Mouse (Mus musculus) liver, embryonic 14.5 days (tissue): ENCODE results near the gene Coasy. TPM values are rescaled to one million over a fixed set of nuclear protein-coding genes. Genes with fewer than 3 reads are reported as not detected.

Experiments
- ATAC-seq: fragments of 200-750 bp; cut with Nextera tagmentation; 2 replicates; pipeline ENCODE4 v1.8.0; 2017; ENCODE audit warnings: moderate number of reproducible peaks, mild to moderate bottlenecking, moderate library complexity; ENCODE audit not compliant: insufficient read depth
- DNase-seq, 3 experiments: peaks; one replicate each; pipeline ENCODE4 v3.0.0-alpha.2; 2012 to 2013; ENCODE audit warnings: low read depth in 3 of 3, low spot score in 3 of 3
- H3K27ac ChIP-seq: fragments of 300-500 bp; sonication (generic); 2 replicates; pipeline ENCODE4 v1.5.1; 2014; ENCODE audit warnings: moderate library complexity, mild to moderate bottlenecking, control low read depth, inconsistent platforms
- H3K27me3 ChIP-seq: fragments of 300-500 bp; sonication (generic); 2 replicates; pipeline ENCODE4 v1.6.1; 2014; ENCODE audit warnings: mild to moderate bottlenecking, low read length, moderate library complexity; ENCODE audit not compliant: control insufficient read depth, insufficient read depth
- H3K36me3 ChIP-seq: fragments of 300-500 bp; sonication (generic); replicated peaks from 2 replicates; pipeline ENCODE4 v1.6.1; 2014; ENCODE audit warnings: low read depth; ENCODE audit not compliant: control insufficient read depth, insufficient read depth
- H3K4me1 ChIP-seq, 2 experiments: fragments of 200-500 bp in 1 of 2; fragments of 300-500 bp in 1 of 2; sonication (generic) in 1 of 2; replicated peaks; 2 replicates each; pipeline ENCODE4 v1.6.1; 2012 to 2014; ENCODE audit warnings: antibody characterized with exemption in 1 of 2, inconsistent platforms in 1 of 2, low read length in 1 of 2; ENCODE audit not compliant: control insufficient read depth in 2 of 2, insufficient read depth in 2 of 2
- H3K4me2 ChIP-seq: fragments of 300-500 bp; sonication (generic); 2 replicates; pipeline ENCODE4 v1.6.1; 2014; ENCODE audit warnings: low read depth, mild to moderate bottlenecking, control low read depth, moderate library complexity
- H3K4me3 ChIP-seq, 2 experiments: fragments of 200-500 bp in 1 of 2; fragments of 300-500 bp in 1 of 2; sonication (generic) in 1 of 2; 2 replicates each; pipeline ENCODE4 v1.5.1; 2012 to 2014; ENCODE audit warnings: low read depth in 2 of 2, low read length in 2 of 2, mild to moderate bottlenecking in 2 of 2, control low read depth in 1 of 2, inconsistent platforms in 1 of 2, moderate library complexity in 1 of 2; ENCODE audit not compliant: insufficient read depth in 1 of 2
- H3K9ac ChIP-seq: fragments of 300-500 bp; sonication (generic); replicated peaks from 2 replicates; pipeline ENCODE4 v1.6.1; 2014; ENCODE audit warnings: mild to moderate bottlenecking, control low read depth, moderate library complexity
- H3K9me3 ChIP-seq: fragments of 300-500 bp; sonication (generic); 2 replicates; pipeline ENCODE4 v1.6.1; 2016; ENCODE audit warnings: low read length, mixed read lengths; ENCODE audit not compliant: control insufficient read depth
- CTCF ChIP-seq: IDR thresholded peaks from 2 replicates; pipeline ENCODE4 v1.5.1; 2016; ENCODE audit warnings: antibody characterized with exemption, low read depth, control low read depth
- EP300 ChIP-seq: IDR thresholded peaks from 2 replicates; pipeline ENCODE4 v1.6.1; 2016; ENCODE audit warnings: antibody characterized with exemption, low read depth
- WGBS: fragments of 180-500 bp; shearing (Covaris S2); extraction: QIAGEN DNeasy Blood & Tissue Kit; methylation state at CpG from one replicate; pipeline ENCODE4 v1.1.7; 2014; ENCODE audit not compliant: insufficient replicate concordance; 5-methylcytosine and 5-hydroxymethylcytosine counted together
- polyA plus RNA-seq, 2 experiments: library from polyadenylated mRNA; depleted of rRNA in 1 of 2; stranded (reverse) in 1 of 2; unstranded in 1 of 2; fragments of >200 nt; fragmentation: Nextera tagmentation in 1 of 2; extraction: Ambion mirVana in 1 of 2; gene quantifications; 2 replicates each; pipeline versions ENCODE4 v1.2.1 to v1.2.3; 2012 to 2014

Gene Coasy
- polyA plus RNA-seq, 2 experiments = 16.2 to 17.7 TPM

- DNase-seq = no peak
- Histone ChIP-seq H3K36me3 (peaks cover 9% of the 10 kb centered on the region; the same call in 1 of the 2 replicates), H3K9ac (no peak overlapping the region), H3K9me3 (no peaks in the 10 kb centered on the region; the same call in 1 of the 2 replicates), H3K4me3 (no peak overlapping the region), H3K4me1 (peaks cover 2 to 13% of the 10 kb centered on the region in 2 experiments; a peak in 2 of 4 replicates), H3K4me2 (no peak overlapping the region), H3K27me3 (no peaks in the 10 kb centered on the region), H3K27ac (no peak overlapping the region)
- no peak for TF ChIP-seq EP300
- TF ChIP-seq CTCF = peak; percentile 53
- 70% methylated on average over 1 of the region's 1 CpGs for WGBS
- ATAC-seq = no peak
Measured at GRCm38 (mm10) chr11:101127075-101127474, 44.7 kb downstream of the Coasy start.

GRCm38 (mm10) chr11:101128996-101129577, 46.7 kb downstream of the Coasy start:
- no peak overlapping the region for H3K27ac ChIP-seq
- H3K4me2 ChIP-seq = no peak overlapping the region
- DNase-seq = no peak
- peaks cover 2 to 13% of the 10 kb centered on the region in 2 experiments; a peak in 2 of 4 replicates for H3K4me1 ChIP-seq
- H3K9ac ChIP-seq = no peak overlapping the region
- TF ChIP-seq EP300 = no peak
- TF ChIP-seq CTCF = no peak
- no peak for ATAC-seq
- no peaks in the 10 kb centered on the region for H3K27me3 ChIP-seq
- no peaks in the 10 kb centered on the region; the same call in 1 of the 2 replicates for H3K9me3 ChIP-seq
- H3K36me3 ChIP-seq = peaks cover 9% of the 10 kb centered on the region; the same call in 1 of the 2 replicates
- 68% methylated on average over 11 of the region's 11 CpGs for WGBS
- no peak overlapping the region for H3K4me3 ChIP-seq

- Histone ChIP-seq H3K4me3 (no peak overlapping the region), H3K9ac (no peak overlapping the region), H3K4me2 (no peak overlapping the region), H3K27me3 (no peaks in the 10 kb centered on the region), H3K36me3 (peaks cover 9% of the 10 kb centered on the region; the same call in 1 of the 2 replicates), H3K27ac (no peak overlapping the region), H3K4me1 (peaks cover 2 to 15% of the 10 kb centered on the region in 2 experiments; a peak in 2 of 4 replicates), H3K9me3 (no peaks in the 10 kb centered on the region; the same call in 1 of the 2 replicates)
- 29% methylated on average over 18 of the region's 18 CpGs for WGBS
- TF ChIP-seq CTCF = no peak
- no peak for TF ChIP-seq EP300
- ATAC-seq (no peak), DNase-seq (no peak)
Measured at GRCm38 (mm10) chr11:101130056-101130756, 47.8 kb downstream of the Coasy start.

GRCm38 (mm10) chr11:101131187-101131586, 48.8 kb downstream of the Coasy start:
- ATAC-seq (no peak), DNase-seq (no peak)
- Histone ChIP-seq H3K27ac (no peak overlapping the region), H3K27me3 (no peaks in the 10 kb centered on the region), H3K9ac (no peak overlapping the region), H3K36me3 (peaks cover 6% of the 10 kb centered on the region; the same call in 1 of the 2 replicates), H3K4me3 (no peak overlapping the region), H3K4me2 (no peak overlapping the region), H3K4me1 (peaks cover 2 to 15% of the 10 kb centered on the region in 2 experiments; a peak in 2 of 4 replicates), H3K9me3 (no peaks in the 10 kb centered on the region; the same call in 1 of the 2 replicates)
- 51% methylated on average over 2 of the region's 2 CpGs for WGBS
- TF ChIP-seq EP300 = no peak
- no peak for TF ChIP-seq CTCF

- DNase-seq (no peak), ATAC-seq (no peak)
- 82% methylated on average over 6 of the region's 6 CpGs for WGBS
Measured at GRCm38 (mm10) chr11:101131701-101132100, 49.3 kb downstream of the Coasy start.

More at GRCm38 (mm10) chr11:101131701-101132100, 49.3 kb downstream of the Coasy start:
- Histone ChIP-seq H3K9ac (no peak overlapping the region), H3K27me3 (no peaks in the 10 kb centered on the region), H3K4me2 (no peak overlapping the region), H3K4me3 (no peak overlapping the region), H3K27ac (no peak overlapping the region), H3K9me3 (no peaks in the 10 kb centered on the region; the same call in 1 of the 2 replicates), H3K36me3 (0 out of 2 replicates have a peak, but pooled peaks cover under 1% of the 10 kb centered on the region), H3K4me1 (peaks cover 2 to 15% of the 10 kb centered on the region in 2 experiments; a peak in 2 of 4 replicates)
- peak; percentile 71 for TF ChIP-seq CTCF
- no peak for TF ChIP-seq EP300
